Mouse (Mus musculus): ENCODE results near the gene Olfr749. TPM values are rescaled to one million over a fixed set of nuclear protein-coding genes. Genes with fewer than 3 reads are reported as not detected.

Gene Olfr749
- total RNA-seq, 2 experiments from 2014 or later: not detected

- H3K27ac ChIP-seq: no peak within 1 kb of the TSS
- TF ChIP-seq CTCF (IDR thresholded peaks at IDR 0.05): no peak
- no peak within 1 kb of the TSS for H3K4me3 ChIP-seq
- DNase-seq: no peak
- intact Hi-C loops (cut with DNase I): no loop called here
Observed at GRCm38 (mm10) chr14:50693106-50693505, 51.8 kb downstream of the Olfr749 start, which contains the start of gene Olfr747. Gene Olfr747 (minus strand): TSS chr14:50693206.

Other genes with a start within 250 kb of the Olfr749 start
- not detected for gene Olfr742, start 241.5 kb downstream of the Olfr749 start, total RNA-seq (2021)
- not detected for gene Olfr743, start 223.3 kb downstream of the Olfr749 start, total RNA-seq (2021)
- not detected for gene Olfr744, start 130.2 kb downstream of the Olfr749 start, total RNA-seq (2021)
- not detected for gene Olfr745, start 105.7 kb downstream of the Olfr749 start, total RNA-seq (2021)
- not detected for gene Olfr746, start 98.0 kb downstream of the Olfr749 start, total RNA-seq (2021)
- gene Olfr747, start 51.9 kb downstream of the Olfr749 start, total RNA-seq (2021): not detected
- gene Olfr748, start 37.7 kb downstream of the Olfr749 start, total RNA-seq (2021): not detected
- gene Ttc5, start 40.4 kb upstream of the Olfr749 start, total RNA-seq (2021): 1 to 10 TPM; 6.2 to 6.4 TPM
- not detected for gene Ccnb1ip1, start 62.6 kb upstream of the Olfr749 start, total RNA-seq (2021)
- 10 to 100 TPM; 10.2 TPM for gene Parp2, start 62.7 kb upstream of the Olfr749 start, total RNA-seq (2021)
- 1 to 10 TPM; 6.6 to 9.5 TPM for gene Tep1, start 125.5 kb upstream of the Olfr749 start, total RNA-seq (2021)
- gene Klhl33, start 152.4 kb upstream of the Olfr749 start, total RNA-seq (2021): 10 to 100 TPM; 68.8 to 76.8 TPM
- 10 to 100 TPM; 45.3 to 63.1 TPM for gene Osgep, start 179.8 kb upstream of the Olfr749 start, total RNA-seq (2021)
- 10 to 100 TPM; 28.0 to 28.1 TPM for gene Apex1, start 179.9 kb upstream of the Olfr749 start, total RNA-seq (2021)
- 10 to 100 TPM; 16.2 to 16.6 TPM for gene Pip4p1, start 185.8 kb upstream of the Olfr749 start, total RNA-seq (2021)
- gene Pnp, start 186.0 kb upstream of the Olfr749 start, total RNA-seq (2021): 1 to 10 TPM; 3.6 to 5.9 TPM
- gene Gm49342, start 199.4 kb upstream of the Olfr749 start, total RNA-seq (2021): 1 to 10 TPM; 2.9 to 7.8 TPM
- gene Pnp2, start 210.9 kb upstream of the Olfr749 start, total RNA-seq (2021): under 1 TPM in 1 of 2 experiments, not detected in 1; 0.47 TPM